Mouse (Mus musculus): ENCODE results near the gene Bcl2.
A peak's percentile ranks its signal among the peaks of the same experiment; 100 is the strongest.

The Bcl2 gene

DNA sequence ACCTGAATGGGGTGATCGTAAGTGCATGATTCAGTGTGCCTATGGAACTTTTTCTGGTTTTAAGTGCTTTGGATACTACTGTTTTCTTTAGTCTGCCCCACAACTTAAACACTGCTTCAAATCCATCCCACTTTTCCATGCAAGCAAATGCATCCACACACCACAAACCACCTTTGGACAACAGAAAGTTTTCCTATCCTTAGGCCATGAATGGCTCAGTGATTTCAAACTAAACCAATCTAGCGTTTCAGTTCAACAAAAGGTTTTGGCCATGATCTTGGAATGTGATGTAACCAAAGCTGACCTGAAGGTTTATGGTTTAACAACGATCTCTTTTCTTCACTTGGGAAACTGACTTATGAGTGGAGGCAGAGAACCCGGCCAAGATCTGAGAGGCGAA lies 51.6 kb downstream of the Bcl2 start:
- DNase-seq = no peak

DNA sequence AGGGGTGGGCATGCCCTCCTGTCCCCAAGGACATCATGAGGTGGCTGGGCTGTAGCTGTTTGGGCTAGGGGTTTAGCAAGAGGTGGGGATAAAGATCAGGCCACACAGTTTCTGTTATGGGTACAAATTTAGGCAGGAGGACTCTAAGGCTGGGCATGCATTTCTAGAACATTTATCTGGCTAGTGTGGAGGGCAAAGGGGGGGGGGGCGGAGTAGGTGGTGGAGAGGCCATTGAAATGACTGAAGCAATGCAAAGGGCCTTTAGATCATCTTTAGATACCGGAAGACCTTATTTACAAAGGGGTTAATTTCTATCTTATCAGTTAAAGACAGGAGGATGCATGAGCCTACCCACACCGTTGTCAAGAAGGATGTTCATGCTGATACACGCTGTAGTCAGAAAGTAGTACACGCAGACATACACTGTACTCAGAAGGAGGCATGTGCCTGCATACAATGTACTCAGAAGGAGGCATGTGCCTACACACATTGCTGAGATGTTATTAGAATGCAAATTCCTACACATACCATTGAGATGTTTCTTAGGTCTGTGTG lies 55.7 kb downstream of the Bcl2 start:
- no peak for DNase-seq

DNA sequence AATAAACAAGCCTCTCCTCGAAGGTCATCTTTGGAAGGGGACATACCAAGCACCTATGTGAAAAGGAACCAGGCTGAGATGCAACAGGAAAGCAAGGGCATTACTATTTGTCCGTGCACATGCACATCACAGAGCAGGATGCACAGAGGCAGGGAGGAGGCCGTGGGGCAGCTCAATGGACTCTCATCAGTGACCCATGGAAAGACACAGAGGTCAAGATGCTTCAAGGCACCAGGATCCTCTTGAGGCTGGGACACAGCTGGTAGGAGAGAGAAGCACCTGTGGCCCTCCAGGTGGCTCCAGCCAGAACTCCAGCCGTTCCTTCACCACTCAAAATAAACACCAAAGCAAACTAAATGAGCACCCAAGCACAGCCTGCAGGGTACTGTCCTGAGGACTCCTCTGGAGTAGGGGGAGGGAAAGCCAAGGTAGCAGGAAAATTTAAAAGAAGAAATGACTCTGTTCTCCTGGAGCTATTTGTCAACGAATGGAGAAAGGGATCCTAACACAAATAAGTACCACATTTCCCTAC lies 57.8 kb downstream of the Bcl2 start:
- no peak for DNase-seq

DNA sequence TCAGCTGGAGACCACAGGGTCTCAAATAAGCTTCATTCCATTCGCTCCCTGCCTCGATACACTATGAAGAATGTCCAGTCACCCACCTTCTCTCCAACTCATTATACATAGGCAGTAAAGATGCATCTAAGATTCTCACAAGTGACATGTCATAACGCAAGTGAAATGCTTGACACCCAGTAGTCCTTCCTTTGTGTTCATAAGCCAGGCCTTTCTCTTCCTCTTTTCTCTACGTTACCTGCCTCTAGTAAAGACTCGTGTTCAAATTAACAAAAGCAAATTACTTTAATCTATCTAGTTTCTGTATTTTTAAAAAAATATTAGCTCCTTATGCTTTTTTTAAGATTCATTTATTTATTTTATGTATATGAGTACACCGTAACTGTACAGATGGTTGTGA lies 59.8 kb downstream of the Bcl2 start:
- DNase-seq = no peak

DNA sequence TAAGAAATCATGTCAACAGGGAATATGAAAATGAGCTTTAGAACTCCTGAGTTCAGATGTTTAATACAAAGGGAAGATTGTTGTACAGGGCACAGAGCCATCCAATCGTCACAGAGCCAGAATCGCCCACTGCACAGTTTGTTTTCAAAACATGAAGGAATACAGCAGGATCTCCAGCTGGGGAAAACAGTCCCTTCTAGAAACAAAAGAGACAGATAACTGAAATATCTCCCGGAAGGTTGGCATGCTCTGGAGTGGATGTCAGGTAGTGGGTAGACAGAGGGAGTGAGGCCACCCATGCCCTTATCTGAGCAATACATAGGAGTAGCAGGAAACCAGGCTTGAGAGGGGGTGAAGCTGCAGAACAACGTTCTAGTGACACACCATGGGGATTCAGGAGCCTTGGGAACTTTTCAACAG lies 60.6 kb downstream of the Bcl2 start:
- DNase-seq = no peak

DNA sequence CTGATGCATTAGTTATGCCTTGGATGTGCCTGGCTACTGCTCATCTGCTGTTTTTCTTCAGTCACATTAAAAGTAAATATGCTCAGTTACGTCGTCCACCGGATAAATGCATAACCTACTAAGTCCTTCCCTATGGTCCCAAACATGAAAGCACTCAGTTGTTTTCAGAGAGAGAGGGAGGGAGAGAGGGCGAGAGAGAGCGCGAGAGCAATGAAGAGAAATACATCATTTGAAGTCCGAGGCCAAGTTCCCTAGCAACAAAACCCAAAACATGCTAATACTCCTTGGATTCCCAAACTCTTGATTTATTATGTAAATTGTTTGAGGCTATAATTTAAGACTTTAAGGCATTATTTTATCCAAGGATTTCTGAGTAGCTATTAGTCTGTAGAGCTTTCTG lies 62.9 kb downstream of the Bcl2 start:
- DNase-seq = no peak

GRCm38 (mm10) chr1:106650427-106650826 lies 63.6 kb downstream of the Bcl2 start:
- no peak for DNase-seq

- no peak for DNase-seq
Measured at GRCm38 (mm10) chr1:106647336-106647735, 66.7 kb downstream of the Bcl2 start.

DNA sequence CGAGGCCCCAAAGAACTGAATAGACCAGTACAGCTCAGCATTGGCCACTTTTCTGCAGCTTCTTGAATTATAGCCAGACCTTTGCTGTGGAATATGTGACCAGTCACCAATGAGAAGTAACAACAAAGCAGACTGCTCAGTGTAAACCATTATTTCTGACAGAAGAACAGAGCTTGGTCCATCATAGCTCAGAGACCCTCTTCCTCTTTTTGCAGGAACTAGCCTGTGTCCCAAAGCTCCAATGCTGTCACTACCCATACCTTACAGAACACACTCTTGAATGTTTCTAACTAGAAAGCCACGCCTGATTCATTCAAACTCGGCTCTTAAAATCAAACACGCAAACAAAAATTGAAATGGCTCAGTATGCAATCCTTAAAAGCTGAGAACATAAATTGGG lies 69.5 kb downstream of the Bcl2 start:
- DNase-seq = no peak

DNA sequence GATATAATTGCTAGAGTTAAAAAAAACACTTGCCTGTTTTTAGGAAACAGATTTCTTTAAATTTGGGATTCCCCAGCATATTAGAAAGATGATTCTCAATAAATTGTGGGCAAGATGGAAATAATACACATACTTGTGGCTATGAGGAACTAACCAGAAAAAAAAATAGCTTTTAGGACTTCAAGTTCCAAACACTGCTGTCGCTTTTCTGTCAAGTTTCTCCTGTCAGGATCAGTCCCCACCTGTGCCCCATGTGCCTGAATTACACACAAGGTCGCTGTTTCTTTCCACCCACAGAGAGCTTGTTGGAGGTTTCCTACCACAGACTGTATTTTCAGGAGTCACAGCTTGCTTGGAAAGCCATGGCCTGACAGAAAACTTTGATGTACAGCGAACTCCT lies 70.5 kb downstream of the Bcl2 start:
- DNase-seq = no peak

DNA sequence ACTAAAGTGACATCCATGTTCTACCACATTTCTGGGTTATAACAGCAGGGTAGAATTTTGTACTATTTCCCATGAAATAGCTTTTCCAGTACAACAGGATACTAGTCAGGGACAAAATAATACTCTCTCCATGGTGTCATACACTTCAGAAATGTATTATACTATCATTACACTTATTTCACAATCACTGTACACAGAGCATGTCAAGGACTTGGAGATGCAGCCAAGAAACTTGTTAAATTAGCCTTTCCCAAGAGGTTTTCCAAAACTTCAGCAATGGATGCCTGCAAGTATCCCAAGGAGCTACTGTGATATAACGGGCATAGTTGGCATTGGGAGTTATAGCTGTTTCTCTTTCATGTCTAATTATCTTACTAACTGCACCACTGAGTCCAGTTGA lies 73.5 kb downstream of the Bcl2 start:
- DNase-seq = no peak

DNA sequence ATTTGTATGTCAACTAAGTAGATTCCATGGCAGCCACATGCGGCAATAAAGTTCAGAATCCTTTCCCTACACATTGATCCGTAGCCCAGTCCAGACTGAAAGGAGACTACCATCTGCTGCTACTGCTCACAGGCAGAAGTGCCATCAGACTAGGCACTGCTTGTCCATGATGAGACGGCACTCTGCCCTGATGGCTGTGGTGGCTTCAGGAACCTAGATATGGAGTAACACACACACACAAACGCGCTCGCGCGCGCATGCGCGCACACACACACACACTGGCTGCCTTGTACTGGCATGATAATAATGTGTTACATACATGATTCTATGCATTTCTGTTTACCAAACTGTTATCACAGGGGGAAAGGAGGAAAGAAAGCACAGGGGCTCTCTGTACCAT lies 76.4 kb downstream of the Bcl2 start:
- no peak for DNase-seq

DNA sequence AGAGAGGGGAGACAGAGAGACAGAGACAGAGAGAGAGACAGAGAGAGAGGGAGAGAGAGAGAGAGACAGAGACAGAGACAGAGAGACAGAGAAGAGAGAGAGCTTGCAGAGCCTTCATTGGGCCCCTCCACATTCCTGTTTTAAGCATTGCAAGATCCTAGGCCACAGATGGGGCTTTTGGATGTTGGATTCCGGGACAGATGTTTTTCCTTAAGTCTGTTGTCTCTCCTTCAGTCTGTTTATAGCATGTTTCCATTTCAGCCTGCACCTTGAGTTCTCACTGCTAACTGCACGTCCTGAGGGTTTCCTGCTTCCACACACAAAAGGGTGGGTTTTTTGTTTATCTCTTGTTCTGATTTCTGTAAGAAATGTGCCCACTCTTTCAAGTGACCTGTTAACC lies 77.4 kb downstream of the Bcl2 start:
- no peak for DNase-seq

DNA sequence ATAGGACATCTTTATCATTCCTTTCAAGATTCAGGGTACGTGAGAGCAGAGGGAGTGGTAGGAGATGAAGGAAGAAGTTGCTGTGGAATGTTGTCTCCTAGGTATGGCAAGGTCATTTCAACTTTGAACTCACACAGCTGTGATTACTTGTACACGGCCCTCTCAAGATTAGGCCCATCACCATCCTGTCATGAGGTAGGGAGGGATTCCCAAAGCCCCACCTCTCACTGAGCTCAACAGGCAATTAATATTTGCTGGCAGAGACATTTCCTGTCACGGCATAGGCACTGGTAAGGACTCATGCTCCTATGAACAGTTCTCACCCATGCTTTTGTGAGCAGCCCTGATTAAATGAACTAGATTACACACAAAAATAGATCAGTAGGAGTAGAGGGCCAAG lies 80.9 kb downstream of the Bcl2 start:
- no peak for DNase-seq

GRCm38 (mm10) chr1:106631869-106632463 lies 82.1 kb downstream of the Bcl2 start:
- DNase-seq = no peak

GRCm38 (mm10) chr1:106630973-106631372 lies 83.1 kb downstream of the Bcl2 start:
- DNase-seq = no peak

GRCm38 (mm10) chr1:106629931-106630682 lies 84.0 kb downstream of the Bcl2 start:
- DNase-seq = peak; percentile 89

- DNase-seq = peak; percentile 52
Measured at GRCm38 (mm10) chr1:106629470-106629830, 84.6 kb downstream of the Bcl2 start.

DNA sequence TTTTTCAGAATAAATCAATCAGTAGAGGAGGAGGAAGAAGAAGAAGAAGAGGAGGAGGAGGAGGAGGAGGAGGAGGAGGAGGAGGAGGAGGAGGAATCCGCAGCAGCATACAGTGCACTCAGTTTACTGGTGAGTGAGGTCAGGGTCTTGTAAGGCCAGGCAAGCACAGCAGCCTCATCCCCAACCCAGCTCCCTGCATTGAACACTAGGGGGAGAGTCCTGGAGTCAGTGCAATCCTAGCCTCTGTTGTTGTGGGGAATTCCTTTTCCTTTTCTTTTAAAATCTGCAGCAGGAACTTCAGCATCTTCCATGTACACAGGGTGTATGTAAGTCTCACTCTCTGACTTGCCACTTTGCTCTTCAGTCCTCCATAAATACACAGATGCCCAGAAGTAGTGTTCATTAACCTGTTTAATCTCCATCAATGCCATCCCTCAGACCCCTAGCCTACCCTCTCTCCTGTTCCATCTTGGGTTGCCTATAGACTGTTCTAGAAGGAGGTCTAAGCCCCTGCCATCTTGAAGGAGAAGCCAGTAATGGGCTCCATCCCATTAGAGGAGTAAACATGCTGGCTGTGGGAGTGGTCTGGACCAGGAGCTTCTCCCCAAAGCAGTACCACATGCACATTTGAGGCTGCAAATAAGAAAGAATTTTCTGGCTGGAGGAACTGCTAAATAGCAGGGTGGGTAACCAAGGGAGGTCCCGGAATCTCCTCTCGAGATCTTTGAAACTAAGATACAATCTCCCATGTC lies 85.2 kb downstream of the Bcl2 start:
- DNase-seq = no peak

DNA sequence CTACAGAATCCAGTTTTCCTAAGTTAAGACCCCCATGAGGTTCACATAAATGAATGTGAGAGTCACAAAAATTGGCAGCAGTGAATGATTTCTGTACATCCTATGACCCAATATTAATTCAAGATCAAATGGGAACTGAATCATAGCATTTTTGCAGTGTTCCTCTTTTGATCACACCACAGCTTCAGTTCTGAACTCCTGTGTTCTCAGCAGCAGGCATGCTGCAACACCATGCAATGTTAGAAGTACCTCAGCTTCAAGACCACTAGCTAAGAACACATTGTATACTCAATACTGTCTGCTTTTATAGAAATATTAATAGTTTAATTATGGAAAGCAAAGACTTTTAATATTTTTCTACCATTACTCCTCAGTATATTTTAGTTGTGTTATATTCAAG lies 85.8 kb downstream of the Bcl2 start:
- no peak for DNase-seq

GRCm38 (mm10) chr1:106627241-106627640 lies 86.8 kb downstream of the Bcl2 start:
- DNase-seq = no peak

DNA sequence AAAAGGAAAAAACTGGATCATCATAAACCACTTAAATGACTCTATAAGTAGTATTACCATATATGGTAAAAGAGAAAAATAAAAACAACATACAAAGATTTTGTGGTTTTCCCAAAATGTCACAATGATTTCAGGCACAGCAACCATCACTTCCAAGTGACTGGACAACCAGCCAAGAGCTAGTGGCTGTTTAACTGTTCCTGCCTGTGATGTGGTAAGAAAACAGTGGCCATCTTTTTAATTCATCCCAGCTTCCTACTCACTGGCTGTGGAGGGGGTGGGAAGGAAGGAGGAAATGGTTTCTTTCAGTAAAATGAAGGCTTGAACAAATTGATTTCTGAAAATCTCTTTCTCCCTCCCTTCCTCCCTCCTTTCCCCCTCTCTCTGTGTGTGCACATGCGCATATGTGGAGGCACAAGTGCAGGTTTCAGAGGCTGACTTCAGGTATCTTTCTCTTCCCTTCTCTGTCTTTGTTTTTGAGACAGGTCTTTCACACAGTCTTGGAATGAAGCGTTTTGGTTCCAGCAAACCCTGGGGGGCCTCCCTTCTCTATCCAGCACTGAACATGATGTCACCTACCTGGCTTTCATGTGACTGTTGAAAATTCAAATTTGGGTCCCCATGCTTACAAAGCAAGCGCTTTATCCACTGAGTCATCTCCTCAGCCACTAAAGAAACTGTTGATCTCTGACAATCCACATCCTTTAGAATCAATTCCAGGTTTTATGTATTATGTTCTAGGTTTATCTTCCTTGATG lies 93.7 kb downstream of the Bcl2 start:
- no peak for DNase-seq

DNA sequence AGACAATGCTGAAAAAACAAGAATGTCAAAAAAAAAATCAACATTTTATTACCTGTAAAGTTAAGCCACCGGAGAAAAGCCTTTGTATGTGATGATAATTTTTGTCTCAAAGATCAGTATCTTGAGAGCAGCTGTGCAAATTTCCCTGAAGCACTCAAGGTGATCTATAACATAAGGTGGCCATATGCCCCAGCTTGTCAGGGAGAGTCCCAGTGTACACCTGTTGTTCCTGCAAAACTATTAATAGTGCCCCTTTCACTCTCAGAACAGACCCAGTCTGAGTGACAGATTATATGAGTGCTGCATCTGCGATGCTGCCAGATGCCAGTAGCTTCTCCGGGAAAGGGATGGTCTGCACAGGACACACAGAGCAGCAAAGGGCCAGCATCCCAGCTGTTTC lies 95.3 kb downstream of the Bcl2 start:
- DNase-seq = no peak

Measured in kidney, adult 11 months (tissue).